Mouse (Mus musculus) spleen, adult 2 months (tissue): ENCODE results near the gene Hoxb6. TPM values are rescaled to one million over a fixed set of nuclear protein-coding genes. Genes with fewer than 3 reads are reported as not detected.

Experiments used
- DNase-seq, 2 experiments: peaks; one replicate each; pipeline versions ENCODE4 v3.0.0 to v3.0.0-alpha.2; 2012 to 2021; ENCODE audit warnings: low spot score in 2 of 2, low read depth in 1 of 2
- H3K27ac ChIP-seq: fragments of 200-500 bp; 2 replicates; pipeline ENCODE4 v1.5.1; 2012; ENCODE audit warnings: low read length, inconsistent platforms; ENCODE audit not compliant: insufficient read depth
- H3K27me3 ChIP-seq: fragments of 200-500 bp; 2 replicates; pipeline ENCODE4 v1.6.1; 2012; ENCODE audit warnings: mild to moderate bottlenecking, moderate library complexity, low read length, inconsistent platforms; ENCODE audit not compliant: control insufficient read depth, insufficient read depth
- H3K36me3 ChIP-seq: fragments of 200-500 bp; 2 replicates; pipeline ENCODE4 v1.6.1; 2012; ENCODE audit warnings: mild to moderate bottlenecking, low read length, inconsistent platforms; ENCODE audit not compliant: control insufficient read depth, insufficient read depth
- H3K4me1 ChIP-seq: fragments of 200-500 bp; 2 replicates; pipeline ENCODE4 v1.6.1; 2011; ENCODE audit warnings: inconsistent platforms; ENCODE audit not compliant: control insufficient read depth, insufficient read depth, insufficient read length
- H3K4me3 ChIP-seq: fragments of 200-500 bp; 2 replicates; pipeline ENCODE4 v1.5.1; 2011; ENCODE audit warnings: mild to moderate bottlenecking, inconsistent platforms; ENCODE audit not compliant: insufficient read depth, insufficient read length; ENCODE audit errors: extremely low read depth
- CTCF ChIP-seq: fragments of 200-500 bp; IDR thresholded peaks from 2 replicates; pipeline ENCODE4 v1.5.1; 2011; ENCODE audit warnings: mild to moderate bottlenecking, inconsistent platforms; ENCODE audit not compliant: insufficient read depth, insufficient read length, insufficient replicate concordance; ENCODE audit errors: extremely low read depth
- POLR2A ChIP-seq: fragments of 200-500 bp; IDR thresholded peaks from 2 replicates; pipeline ENCODE4 v1.6.1; 2011; ENCODE audit warnings: low read depth, low read length, inconsistent platforms
- WGBS: fragments of 180-500 bp; shearing (Covaris S2); methylation state at CpG from one replicate; pipeline ENCODE4 v1.1.7; 2018; 5-methylcytosine and 5-hydroxymethylcytosine counted together
- polyA plus RNA-seq: library from polyadenylated mRNA; depleted of rRNA; stranded (reverse); fragments of >200 nt; gene quantifications from 2 replicates; pipeline ENCODE4 v1.2.3, GENCODE M21; 2012

Hoxb6 gene
- polyA plus RNA-seq, 1 experiment = 1.3 TPM

GRCm38 (mm10) chr11:96323154-96323553 is 30.9 kb downstream of the Hoxb6 start, which contains the start of gene Hoxb3:
Gene Hoxb3 (plus strand): TSS chr11:96323326.
- 95% methylated on average over 10 of the region's 10 CpGs for WGBS
- no peak for DNase-seq
- Histone ChIP-seq H3K4me3 (no peak within 1 kb of the TSS), H3K27ac (no peak within 1 kb of the TSS), H3K36me3 (no peaks in the 10 kb centered on the region), H3K4me1 (no peaks in the 10 kb centered on the region; the same call in 1 of the 2 replicates), H3K27me3 (0 out of 2 replicates have a peak, but pooled peaks cover 3% of the 10 kb centered on the region)
- no peak for TF ChIP-seq CTCF
- no peak for TF ChIP-seq POLR2A

DNA sequence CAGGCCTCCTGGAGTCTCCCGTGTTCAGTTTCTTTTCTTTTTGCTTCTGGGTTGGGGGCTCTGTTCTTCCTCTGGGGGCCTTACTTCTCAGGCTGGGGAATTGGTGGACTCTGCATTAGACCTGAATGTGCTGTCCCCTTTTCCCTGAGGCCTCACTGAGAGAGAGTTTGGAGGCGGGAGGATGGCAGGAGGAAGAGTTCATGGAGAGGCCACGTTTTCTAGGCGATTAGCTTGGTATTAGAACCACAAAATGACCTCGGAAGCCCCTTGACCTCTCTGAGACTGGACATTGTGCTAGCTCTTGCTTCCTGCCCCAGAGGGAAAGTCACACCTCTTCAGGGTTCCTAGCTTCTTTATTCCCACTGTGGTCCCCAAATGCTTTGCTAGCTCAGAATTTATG is 31.8 kb downstream of the Hoxb6 start:
- no peak for DNase-seq
- TF ChIP-seq CTCF (no peak), POLR2A (no peak)
- 74% methylated on average over 5 of the region's 5 CpGs for WGBS
- Histone ChIP-seq H3K4me3 (no peak overlapping the region), H3K36me3 (no peaks in the 10 kb centered on the region), H3K27me3 (no peaks in the 10 kb centered on the region), H3K27ac (no peak overlapping the region), H3K4me1 (no peaks in the 10 kb centered on the region; the same call in 1 of the 2 replicates)

DNA sequence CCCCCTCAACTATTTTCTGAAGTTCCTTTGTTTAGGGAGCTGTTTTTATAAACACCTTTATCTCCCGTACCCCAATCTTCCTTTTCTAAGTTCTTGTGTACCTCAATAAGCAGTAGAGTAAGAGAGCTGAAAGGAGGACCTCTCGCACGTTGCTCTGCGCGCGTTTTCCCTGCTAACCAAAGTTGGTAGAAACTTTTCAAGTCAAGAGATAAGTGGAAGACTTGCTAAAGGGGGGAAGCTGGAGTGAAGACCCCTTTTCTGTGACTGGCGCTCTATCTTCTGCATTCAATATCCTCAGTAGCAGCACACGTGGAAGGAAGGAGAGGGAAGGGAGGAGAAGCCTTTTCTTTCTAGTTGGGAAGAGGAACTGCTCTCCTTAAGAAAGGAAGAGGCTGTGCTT is 32.7 kb downstream of the Hoxb6 start:
- no peaks in the 10 kb centered on the region for H3K27me3 ChIP-seq
- H3K36me3 ChIP-seq = no peaks in the 10 kb centered on the region
- no peak for DNase-seq
- no peak overlapping the region for H3K4me3 ChIP-seq
- no peak overlapping the region for H3K27ac ChIP-seq
- no peaks in the 10 kb centered on the region; the same call in 1 of the 2 replicates for H3K4me1 ChIP-seq
- WGBS = 86% methylated on average over 8 of the region's 8 CpGs
- no peak for TF ChIP-seq CTCF

DNA sequence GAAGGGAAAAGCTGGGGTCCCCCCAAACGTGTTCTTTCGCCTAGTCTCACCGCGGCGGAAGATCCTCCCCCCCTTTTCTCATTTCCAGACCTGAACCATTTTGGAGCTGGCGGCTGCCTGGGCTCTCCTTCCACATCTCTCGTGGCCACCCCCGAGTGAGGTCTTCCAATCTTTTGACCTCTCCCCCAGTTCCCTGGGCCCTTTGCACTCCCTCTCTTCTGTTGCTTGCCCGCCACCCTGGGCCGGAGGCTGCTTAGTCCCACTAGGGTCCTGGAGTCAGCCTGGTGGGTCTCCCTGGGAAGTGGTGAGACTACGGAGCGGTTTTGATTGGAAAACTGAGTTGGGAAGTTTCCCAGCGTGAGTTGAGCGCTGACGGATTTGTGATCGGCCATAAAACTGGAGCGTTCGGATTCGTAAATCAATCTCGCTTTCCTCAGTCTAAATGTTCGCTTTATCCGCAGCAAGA is 33.5 kb downstream of the Hoxb6 start:
- TF ChIP-seq CTCF (no peak), POLR2A (no peak)
- Histone ChIP-seq H3K4me1 (no peaks in the 10 kb centered on the region), H3K4me3 (no peak overlapping the region), H3K27ac (no peak overlapping the region), H3K27me3 (no peaks in the 10 kb centered on the region), H3K36me3 (no peaks in the 10 kb centered on the region)
- DNase-seq = no peak
- 92% methylated on average over 22 of the region's 22 CpGs for WGBS

DNA sequence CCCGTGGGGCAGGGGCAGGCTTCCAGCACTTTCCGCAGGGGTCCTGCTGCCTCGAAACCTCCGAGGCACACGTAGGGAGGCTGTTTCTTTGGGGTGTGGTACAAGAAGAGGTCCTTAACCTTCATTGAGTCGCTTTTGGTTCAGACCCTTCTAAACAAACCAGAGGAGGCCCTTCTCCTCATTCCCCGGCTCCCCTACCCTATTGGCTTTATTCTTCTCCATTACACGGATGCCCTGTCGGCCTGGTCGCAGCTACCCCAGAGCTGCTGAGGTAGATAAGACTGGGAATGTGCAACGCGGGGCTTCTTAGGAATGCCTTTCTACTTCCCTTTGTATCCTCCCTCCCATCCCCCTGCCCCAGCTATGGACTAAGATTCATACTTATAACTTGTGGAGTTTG is 34.4 kb downstream of the Hoxb6 start:
- no peaks in the 10 kb centered on the region for H3K36me3 ChIP-seq
- H3K4me3 ChIP-seq = no peak overlapping the region
- no peak overlapping the region for H3K27ac ChIP-seq
- no peaks in the 10 kb centered on the region for H3K27me3 ChIP-seq
- whole genome bisulfite sequencing = 91% methylated on average over 12 of the region's 12 CpGs
- no peaks in the 10 kb centered on the region for H3K4me1 ChIP-seq
- TF ChIP-seq POLR2A (no peak), CTCF (no peak)
- no peak for DNase-seq

GRCm38 (mm10) chr11:96327122-96327521 is 34.8 kb downstream of the Hoxb6 start:
- Histone ChIP-seq H3K27me3 (no peaks in the 10 kb centered on the region), H3K36me3 (no peaks in the 10 kb centered on the region), H3K27ac (no peak overlapping the region), H3K4me1 (no peaks in the 10 kb centered on the region), H3K4me3 (no peak overlapping the region)
- no peak for DNase-seq
- TF ChIP-seq CTCF = no peak
- no peak for TF ChIP-seq POLR2A
- WGBS = 93% methylated on average over 7 of the region's 7 CpGs

- Histone ChIP-seq H3K4me3 (no peak overlapping the region), H3K27me3 (no peaks in the 10 kb centered on the region), H3K4me1 (no peaks in the 10 kb centered on the region), H3K36me3 (no peaks in the 10 kb centered on the region), H3K27ac (no peak overlapping the region)
- no peak for DNase-seq
- no peak for TF ChIP-seq POLR2A
- TF ChIP-seq CTCF = no peak
- WGBS = 90% methylated on average over 5 of the region's 5 CpGs
Observed at GRCm38 (mm10) chr11:96327750-96328149, 35.5 kb downstream of the Hoxb6 start.
